Mouse (Mus musculus): ENCODE measurements at regions not wholly inside any gene's neighbourhood (a gene's known extent, or its start where the extent isn't known, plus 50 kb on each side); places are given as distances from the start of the nearest gene placed in this dataset.

GRCm38 (mm10) chr2:114853715-114854530 lies 199.2 kb upstream of the Dph6 start:
- peaks cover 5% of the 10 kb centered on the region for H3K4me1 ChIP-seq (ENCODE audit: control insufficient read depth, insufficient read depth, low read length)
- no peak overlapping the region for H3K9ac ChIP-seq (ENCODE audit: low read depth, low read length)
- H3K9me3 ChIP-seq (replicated peaks; ENCODE audit: control insufficient read depth, low read length, poor library complexity, severe bottlenecking): no peaks in the 10 kb centered on the region
- H3K4me3 ChIP-seq (ENCODE audit: low read depth, low read length): no peak overlapping the region; the same call in 1 of the 2 replicates
- H3K4me2 ChIP-seq (ENCODE audit: low read length): peak overlapping the region; percentile 20; the same call in 1 of the 2 replicates
- H3K36me3 ChIP-seq (ENCODE audit: control insufficient read depth, insufficient read depth, low read length): no peaks in the 10 kb centered on the region
- no peaks in the 10 kb centered on the region for H3K27me3 ChIP-seq (ENCODE audit: control insufficient read depth, insufficient read depth, low read depth, low read length)
- H3K27ac ChIP-seq (ENCODE audit: low read length): no peak overlapping the region
- ATAC-seq: peak; percentile 96
- WGBS: 37% methylated on average over 13 of the region's 13 CpGs

GRCm38 (mm10) chr2:114872272-114872671 lies 217.5 kb upstream of the Dph6 start:
- WGBS: 30% methylated on average over 7 of the region's 7 CpGs
- Histone ChIP-seq H3K9me3 (replicated peaks; ENCODE audit: control insufficient read depth, low read length, poor library complexity, severe bottlenecking) (no peaks in the 10 kb centered on the region), H3K27me3 (ENCODE audit: control insufficient read depth, insufficient read depth, low read depth, low read length) (no peaks in the 10 kb centered on the region), H3K36me3 (ENCODE audit: control insufficient read depth, insufficient read depth, low read length) (no peaks in the 10 kb centered on the region), H3K4me2 (ENCODE audit: low read length) (no peak overlapping the region), H3K27ac (ENCODE audit: low read length) (no peak overlapping the region), H3K4me3 (ENCODE audit: low read depth, low read length) (no peak overlapping the region), H3K4me1 (ENCODE audit: control insufficient read depth, insufficient read depth, low read length) (no peaks in the 10 kb centered on the region), H3K9ac (ENCODE audit: low read depth, low read length) (no peak overlapping the region)
- no peak for ATAC-seq

GRCm38 (mm10) chr2:114873090-114873489 lies 218.3 kb upstream of the Dph6 start:
- H3K9ac ChIP-seq (ENCODE audit: low read depth, low read length): no peak overlapping the region
- no peak overlapping the region for H3K27ac ChIP-seq (ENCODE audit: low read length)
- H3K36me3 ChIP-seq (ENCODE audit: control insufficient read depth, insufficient read depth, low read length): no peaks in the 10 kb centered on the region
- H3K4me2 ChIP-seq (ENCODE audit: low read length): no peak overlapping the region
- H3K4me1 ChIP-seq (ENCODE audit: control insufficient read depth, insufficient read depth, low read length): no peaks in the 10 kb centered on the region
- H3K4me3 ChIP-seq (ENCODE audit: low read depth, low read length): no peak overlapping the region
- ATAC-seq: no peak
- H3K9me3 ChIP-seq (replicated peaks; ENCODE audit: control insufficient read depth, low read length, poor library complexity, severe bottlenecking): no peaks in the 10 kb centered on the region
- 57% methylated on average over 4 of the region's 4 CpGs for WGBS
- H3K27me3 ChIP-seq (ENCODE audit: control insufficient read depth, insufficient read depth, low read depth, low read length): no peaks in the 10 kb centered on the region

GRCm38 (mm10) chr2:114879084-114879483 lies 224.3 kb upstream of the Dph6 start:
- Histone ChIP-seq H3K4me1 (ENCODE audit: control insufficient read depth, insufficient read depth, low read length) (no peaks in the 10 kb centered on the region), H3K4me3 (ENCODE audit: low read depth, low read length) (no peak overlapping the region), H3K27ac (ENCODE audit: low read length) (no peak overlapping the region), H3K36me3 (ENCODE audit: control insufficient read depth, insufficient read depth, low read length) (no peaks in the 10 kb centered on the region), H3K27me3 (ENCODE audit: control insufficient read depth, insufficient read depth, low read depth, low read length) (no peaks in the 10 kb centered on the region), H3K4me2 (ENCODE audit: low read length) (no peak overlapping the region), H3K9ac (ENCODE audit: low read depth, low read length) (no peak overlapping the region), H3K9me3 (replicated peaks; ENCODE audit: control insufficient read depth, low read length, poor library complexity, severe bottlenecking) (no peaks in the 10 kb centered on the region)
- 45% methylated on average over 2 of the region's 2 CpGs for WGBS
- ATAC-seq: no peak

GRCm38 (mm10) chr2:114879784-114880183 lies 225.0 kb upstream of the Dph6 start:
- no peak overlapping the region for H3K27ac ChIP-seq (ENCODE audit: low read length)
- H3K4me2 ChIP-seq (ENCODE audit: low read length): no peak overlapping the region
- H3K27me3 ChIP-seq (ENCODE audit: control insufficient read depth, insufficient read depth, low read depth, low read length): no peaks in the 10 kb centered on the region
- no peak overlapping the region for H3K9ac ChIP-seq (ENCODE audit: low read depth, low read length)
- no peaks in the 10 kb centered on the region for H3K36me3 ChIP-seq (ENCODE audit: control insufficient read depth, insufficient read depth, low read length)
- no peaks in the 10 kb centered on the region for H3K4me1 ChIP-seq (ENCODE audit: control insufficient read depth, insufficient read depth, low read length)
- WGBS: 77% methylated on average over 2 of the region's 2 CpGs
- 0 out of 2 replicates have a peak, but pooled peaks have one; percentile 25 for ATAC-seq
- H3K4me3 ChIP-seq (ENCODE audit: low read depth, low read length): no peak overlapping the region
- no peaks in the 10 kb centered on the region for H3K9me3 ChIP-seq (replicated peaks; ENCODE audit: control insufficient read depth, low read length, poor library complexity, severe bottlenecking)

GRCm38 (mm10) chr2:114885734-114886260 lies 231.0 kb upstream of the Dph6 start:
- no peaks in the 10 kb centered on the region for H3K9me3 ChIP-seq (replicated peaks; ENCODE audit: control insufficient read depth, low read length, poor library complexity, severe bottlenecking)
- no peaks in the 10 kb centered on the region for H3K27me3 ChIP-seq (ENCODE audit: control insufficient read depth, insufficient read depth, low read depth, low read length)
- whole genome bisulfite sequencing: 95% methylated on average over 2 of the region's 2 CpGs
- H3K36me3 ChIP-seq (ENCODE audit: control insufficient read depth, insufficient read depth, low read length): no peaks in the 10 kb centered on the region
- H3K9ac ChIP-seq (ENCODE audit: low read depth, low read length): no peak overlapping the region
- H3K4me1 ChIP-seq (ENCODE audit: control insufficient read depth, insufficient read depth, low read length): no peaks in the 10 kb centered on the region
- no peak for ATAC-seq
- H3K4me2 ChIP-seq (ENCODE audit: low read length): no peak overlapping the region
- H3K27ac ChIP-seq (ENCODE audit: low read length): no peak overlapping the region
- H3K4me3 ChIP-seq (ENCODE audit: low read depth, low read length): no peak overlapping the region

- Histone ChIP-seq H3K4me2 (ENCODE audit: low read length) (no peak overlapping the region), H3K36me3 (ENCODE audit: control insufficient read depth, insufficient read depth, low read length) (no peaks in the 10 kb centered on the region), H3K27me3 (ENCODE audit: control insufficient read depth, insufficient read depth, low read depth, low read length) (no peaks in the 10 kb centered on the region), H3K4me3 (ENCODE audit: low read depth, low read length) (no peak overlapping the region), H3K27ac (ENCODE audit: low read length) (no peak overlapping the region), H3K9me3 (replicated peaks; ENCODE audit: control insufficient read depth, low read length, poor library complexity, severe bottlenecking) (no peaks in the 10 kb centered on the region), H3K4me1 (ENCODE audit: control insufficient read depth, insufficient read depth, low read length) (no peaks in the 10 kb centered on the region), H3K9ac (ENCODE audit: low read depth, low read length) (no peak overlapping the region)
- WGBS: 93% methylated on average over 2 of the region's 2 CpGs
- ATAC-seq: no peak
These were observed 244.0 kb upstream of the Dph6 start for GRCm38 (mm10) chr2:114898812-114899211.

- H3K36me3 ChIP-seq (ENCODE audit: control insufficient read depth, insufficient read depth, low read length): no peaks in the 10 kb centered on the region
- H3K4me3 ChIP-seq (ENCODE audit: low read depth, low read length): no peak overlapping the region
- H3K27me3 ChIP-seq (ENCODE audit: control insufficient read depth, insufficient read depth, low read depth, low read length): no peaks in the 10 kb centered on the region
- no peaks in the 10 kb centered on the region for H3K9me3 ChIP-seq (replicated peaks; ENCODE audit: control insufficient read depth, low read length, poor library complexity, severe bottlenecking)
- no peak for ATAC-seq
- H3K9ac ChIP-seq (ENCODE audit: low read depth, low read length): no peak overlapping the region
- no peak overlapping the region for H3K27ac ChIP-seq (ENCODE audit: low read length)
- H3K4me1 ChIP-seq (ENCODE audit: control insufficient read depth, insufficient read depth, low read length): no peaks in the 10 kb centered on the region
- WGBS: 65% methylated on average over 7 of the region's 7 CpGs
- no peak overlapping the region for H3K4me2 ChIP-seq (ENCODE audit: low read length)
These were observed 257.2 kb upstream of the Dph6 start for GRCm38 (mm10) chr2:114911845-114912500.

Data from midbrain, embryonic 16.5 days (tissue).